Mouse (Mus musculus): ENCODE data around the gene Sft2d1. TPM values are rescaled to one million over a fixed set of nuclear protein-coding genes. Genes with fewer than 3 reads are reported as not detected.
A peak's percentile ranks its signal among the peaks of the same experiment; 100 is the strongest.

The Sft2d1 gene
- polyA plus RNA-seq, 1 experiment from 2014 or later = 135 TPM

GRCm38 (mm10) chr17:8347765-8348285 lies 36.9 kb downstream of the Sft2d1 start:
- H3K36me3 ChIP-seq (ENCODE audit: control insufficient read depth, insufficient read depth) = no peaks in the 10 kb centered on the region
- no peaks in the 10 kb centered on the region for H3K9me3 ChIP-seq (ENCODE audit: control insufficient read depth)
- no peak overlapping the region for H3K9ac ChIP-seq (ENCODE audit: low read depth, low read length)
- H3K4me3 ChIP-seq (ENCODE audit: low read depth, low read length) = no peak overlapping the region
- H3K4me1 ChIP-seq (replicated peaks; ENCODE audit: control insufficient read depth, insufficient read depth, low read length) = no peaks in the 10 kb centered on the region
- H3K27ac ChIP-seq (ENCODE audit: low read depth, low read length) = no peak overlapping the region
- no peak for ATAC-seq
- 0 out of 2 replicates have a peak, but pooled peaks have one; percentile 20 for TF ChIP-seq CTCF (IDR thresholded peaks at IDR 0.05; ENCODE audit: low read depth)
- no peak overlapping the region for H3K4me2 ChIP-seq (replicated peaks; ENCODE audit: low read depth)
- 81% methylated on average over 5 of the region's 5 CpGs for WGBS
- H3K27me3 ChIP-seq (replicated peaks; ENCODE audit: control insufficient read depth, insufficient read depth, low read length) = no peaks in the 10 kb centered on the region; the same call in 1 of the 2 replicates

GRCm38 (mm10) chr17:8348941-8349340 lies 38.0 kb downstream of the Sft2d1 start:
- no peak overlapping the region for H3K4me2 ChIP-seq (replicated peaks; ENCODE audit: low read depth)
- WGBS = 92% methylated on average over 4 of the region's 4 CpGs
- no peaks in the 10 kb centered on the region for H3K4me1 ChIP-seq (replicated peaks; ENCODE audit: control insufficient read depth, insufficient read depth, low read length)
- no peak overlapping the region for H3K27ac ChIP-seq (ENCODE audit: low read depth, low read length)
- H3K9me3 ChIP-seq (ENCODE audit: control insufficient read depth) = no peaks in the 10 kb centered on the region
- H3K9ac ChIP-seq (ENCODE audit: low read depth, low read length) = no peak overlapping the region
- H3K27me3 ChIP-seq (replicated peaks; ENCODE audit: control insufficient read depth, insufficient read depth, low read length) = no peaks in the 10 kb centered on the region
- no peak for ATAC-seq
- no peak for TF ChIP-seq CTCF (IDR thresholded peaks at IDR 0.05; ENCODE audit: low read depth)
- H3K4me3 ChIP-seq (ENCODE audit: low read depth, low read length) = no peak overlapping the region
- H3K36me3 ChIP-seq (ENCODE audit: control insufficient read depth, insufficient read depth) = no peaks in the 10 kb centered on the region

- H3K9ac ChIP-seq (ENCODE audit: low read depth, low read length) = no peak overlapping the region
- H3K27me3 ChIP-seq (replicated peaks; ENCODE audit: control insufficient read depth, insufficient read depth, low read length) = no peaks in the 10 kb centered on the region
- no peaks in the 10 kb centered on the region for H3K36me3 ChIP-seq (ENCODE audit: control insufficient read depth, insufficient read depth)
- no peaks in the 10 kb centered on the region for H3K9me3 ChIP-seq (ENCODE audit: control insufficient read depth)
- ATAC-seq = no peak
- no peak overlapping the region for H3K4me3 ChIP-seq (ENCODE audit: low read depth, low read length)
- no peak overlapping the region for H3K27ac ChIP-seq (ENCODE audit: low read depth, low read length)
- WGBS = 84% methylated on average over 7 of the region's 7 CpGs
- no peak overlapping the region for H3K4me2 ChIP-seq (replicated peaks; ENCODE audit: low read depth)
- no peak for TF ChIP-seq CTCF (IDR thresholded peaks at IDR 0.05; ENCODE audit: low read depth)
- no peaks in the 10 kb centered on the region for H3K4me1 ChIP-seq (replicated peaks; ENCODE audit: control insufficient read depth, insufficient read depth, low read length)
Observed at GRCm38 (mm10) chr17:8351088-8351487, 40.2 kb downstream of the Sft2d1 start.

- WGBS = 85% methylated on average over 6 of the region's 6 CpGs
- Histone ChIP-seq H3K4me1 (replicated peaks; ENCODE audit: control insufficient read depth, insufficient read depth, low read length) (peaks cover 8% of the 10 kb centered on the region; the same call in 1 of the 2 replicates), H3K4me2 (replicated peaks; ENCODE audit: low read depth) (no peak within 1 kb of the TSS), H3K36me3 (ENCODE audit: control insufficient read depth, insufficient read depth) (no peaks in the 10 kb centered on the region), H3K27me3 (replicated peaks; ENCODE audit: control insufficient read depth, insufficient read depth, low read length) (no peaks in the 10 kb centered on the region), H3K9me3 (ENCODE audit: control insufficient read depth) (no peaks in the 10 kb centered on the region), H3K4me3 (ENCODE audit: low read depth, low read length) (no peak within 1 kb of the TSS), H3K9ac (ENCODE audit: low read depth, low read length) (no peak within 1 kb of the TSS), H3K27ac (ENCODE audit: low read depth, low read length) (no peak within 1 kb of the TSS)
- TF ChIP-seq CTCF (IDR thresholded peaks at IDR 0.05; ENCODE audit: low read depth) = no peak
- no peak for ATAC-seq
Observed at GRCm38 (mm10) chr17:8355692-8356091, 44.8 kb downstream of the Sft2d1 start, which contains the start of gene T2. Gene T2 (plus strand): TSS chr17:8355992.

- H3K27me3 ChIP-seq (replicated peaks; ENCODE audit: control insufficient read depth, insufficient read depth, low read length) = no peaks in the 10 kb centered on the region
- peaks cover 8% of the 10 kb centered on the region; the same call in 1 of the 2 replicates for H3K4me1 ChIP-seq (replicated peaks; ENCODE audit: control insufficient read depth, insufficient read depth, low read length)
- H3K4me2 ChIP-seq (replicated peaks; ENCODE audit: low read depth) = no peak overlapping the region
- H3K4me3 ChIP-seq (ENCODE audit: low read depth, low read length) = no peak overlapping the region
- no peak for TF ChIP-seq CTCF (IDR thresholded peaks at IDR 0.05; ENCODE audit: low read depth)
- 55% methylated on average over 6 of the region's 6 CpGs for WGBS
- H3K9me3 ChIP-seq (ENCODE audit: control insufficient read depth) = no peaks in the 10 kb centered on the region
- no peaks in the 10 kb centered on the region for H3K36me3 ChIP-seq (ENCODE audit: control insufficient read depth, insufficient read depth)
- ATAC-seq = peak; percentile 95
- H3K9ac ChIP-seq (ENCODE audit: low read depth, low read length) = no peak overlapping the region
- H3K27ac ChIP-seq (ENCODE audit: low read depth, low read length) = peak overlapping the region; percentile 46; the same call in 1 of the 2 replicates
Observed at GRCm38 (mm10) chr17:8357498-8357897, 46.6 kb downstream of the Sft2d1 start.

GRCm38 (mm10) chr17:8360876-8361275 lies 50.0 kb downstream of the Sft2d1 start:
- Histone ChIP-seq H3K27ac (ENCODE audit: low read depth, low read length) (no peak overlapping the region), H3K4me1 (replicated peaks; ENCODE audit: control insufficient read depth, insufficient read depth, low read length) (peaks cover 8% of the 10 kb centered on the region), H3K9ac (ENCODE audit: low read depth, low read length) (no peak overlapping the region), H3K9me3 (ENCODE audit: control insufficient read depth) (no peaks in the 10 kb centered on the region), H3K36me3 (ENCODE audit: control insufficient read depth, insufficient read depth) (no peaks in the 10 kb centered on the region), H3K27me3 (replicated peaks; ENCODE audit: control insufficient read depth, insufficient read depth, low read length) (0 out of 2 replicates have a peak, but pooled peaks cover 3% of the 10 kb centered on the region), H3K4me2 (replicated peaks; ENCODE audit: low read depth) (no peak overlapping the region), H3K4me3 (ENCODE audit: low read depth, low read length) (no peak overlapping the region)
- ATAC-seq = no peak
- no peak for TF ChIP-seq CTCF (IDR thresholded peaks at IDR 0.05; ENCODE audit: low read depth)
- WGBS = 92% methylated on average over 5 of the region's 5 CpGs
